Mouse (Mus musculus) intestine, postnatal 0 days (tissue): Measurements from ENCODE around the gene Syce2. TPM values are rescaled to one million over a fixed set of nuclear protein-coding genes. Genes with fewer than 3 reads are reported as not detected.

Experiments
- ATAC-seq: fragments of 200-750 bp; cut with Nextera tagmentation; 2 replicates; pipeline ENCODE4 v1.8.0; 2017; ENCODE audit warnings: mild to moderate bottlenecking, moderate TSS enrichment, moderate library complexity
- H3K27ac ChIP-seq: fragments of 300-500 bp; sonication (generic); 2 replicates; pipeline ENCODE4 v1.5.1; 2014; ENCODE audit warnings: mild to moderate bottlenecking, low read depth, low read length, moderate library complexity
- H3K27me3 ChIP-seq: fragments of 300-500 bp; sonication (generic); replicated peaks from 2 replicates; pipeline ENCODE4 v1.6.1; 2014; ENCODE audit warnings: low read length, mixed read lengths; ENCODE audit not compliant: control insufficient read depth, insufficient read depth
- H3K36me3 ChIP-seq: fragments of 300-500 bp; sonication (generic); 2 replicates; pipeline ENCODE4 v1.6.1; 2014; ENCODE audit warnings: mild to moderate bottlenecking, moderate library complexity; ENCODE audit not compliant: control insufficient read depth, insufficient read depth
- H3K4me1 ChIP-seq: fragments of 300-500 bp; sonication (generic); replicated peaks from 2 replicates; pipeline ENCODE4 v1.6.1; 2014; ENCODE audit warnings: antibody characterized with exemption, low read length, mixed read lengths; ENCODE audit not compliant: control insufficient read depth, insufficient read depth
- H3K4me2 ChIP-seq: fragments of 300-500 bp; sonication (generic); replicated peaks from 2 replicates; pipeline ENCODE4 v1.6.1; 2014; ENCODE audit warnings: low read depth, mild to moderate bottlenecking, moderate library complexity
- H3K4me3 ChIP-seq: fragments of 300-500 bp; sonication (generic); 2 replicates; pipeline ENCODE4 v1.5.1; 2014; ENCODE audit warnings: low read depth, low read length
- H3K9ac ChIP-seq: fragments of 300-500 bp; sonication (generic); 2 replicates; pipeline ENCODE4 v1.6.1; 2014; ENCODE audit warnings: mild to moderate bottlenecking, low read depth, low read length
- H3K9me3 ChIP-seq: fragments of 300-500 bp; sonication (generic); 2 replicates; pipeline ENCODE4 v1.6.1; 2016; ENCODE audit warnings: mixed run types; ENCODE audit not compliant: control insufficient read depth
- CTCF ChIP-seq: sonication (generic); IDR thresholded peaks from 2 replicates; pipeline ENCODE4 v1.5.1; 2016; ENCODE audit warnings: low read depth, mild to moderate bottlenecking, control low read depth, antibody characterized with exemption, moderate library complexity
- WGBS: fragments of 180-500 bp; shearing (Covaris S2); extraction: QIAGEN DNeasy Blood & Tissue Kit; methylation state at CpG from one replicate; pipeline ENCODE4 v1.1.7; 2014; 5-methylcytosine and 5-hydroxymethylcytosine counted together
- polyA plus RNA-seq: library from polyadenylated mRNA; unstranded; fragments of >200 nt; fragmentation: Nextera tagmentation; extraction: Ambion mirVana; gene quantifications from 2 replicates; pipeline ENCODE4 v1.2.1, GENCODE M21; 2015

Syce2 gene
- polyA plus RNA-seq, 1 experiment from 2014 or later: 32.7 TPM

- ATAC-seq: no peak
- WGBS: 59% methylated on average over 8 of the region's 8 CpGs
Observed at GRCm38 (mm10) chr8:84837149-84837911, 34.6 kb upstream of the Syce2 start.

GRCm38 (mm10) chr8:84837912-84838470 lies 33.9 kb upstream of the Syce2 start:
- Histone ChIP-seq H3K27me3 (no peaks in the 10 kb centered on the region), H3K4me3 (no peak overlapping the region), H3K9ac (no peak overlapping the region), H3K27ac (no peak overlapping the region; the same call in 1 of the 2 replicates), H3K4me1 (no peaks in the 10 kb centered on the region), H3K4me2 (no peak overlapping the region), H3K9me3 (no peaks in the 10 kb centered on the region), H3K36me3 (peaks cover 63% of the 10 kb centered on the region)
- WGBS: 89% methylated on average over 15 of the region's 15 CpGs
- no peak for ATAC-seq
- no peak for TF ChIP-seq CTCF

More at GRCm38 (mm10) chr8:84837149-84837911, 34.6 kb upstream of the Syce2 start:
- TF ChIP-seq CTCF: no peak
- Histone ChIP-seq H3K27me3 (no peaks in the 10 kb centered on the region), H3K36me3 (peaks cover 56% of the 10 kb centered on the region), H3K9ac (no peak overlapping the region), H3K4me2 (no peak overlapping the region), H3K9me3 (no peaks in the 10 kb centered on the region), H3K4me3 (no peak overlapping the region), H3K4me1 (no peaks in the 10 kb centered on the region), H3K27ac (no peak overlapping the region; the same call in 1 of the 2 replicates)

GRCm38 (mm10) chr8:84838513-84838912 lies 33.4 kb upstream of the Syce2 start:
- H3K27me3 ChIP-seq: no peaks in the 10 kb centered on the region
- peaks cover 68% of the 10 kb centered on the region for H3K36me3 ChIP-seq
- H3K27ac ChIP-seq: no peak overlapping the region; the same call in 1 of the 2 replicates
- H3K4me2 ChIP-seq: no peak overlapping the region
- ATAC-seq: no peak
- H3K9me3 ChIP-seq: no peaks in the 10 kb centered on the region
- H3K4me3 ChIP-seq: no peak overlapping the region
- 79% methylated on average over 5 of the region's 5 CpGs for WGBS
- no peaks in the 10 kb centered on the region for H3K4me1 ChIP-seq
- no peak overlapping the region for H3K9ac ChIP-seq
- TF ChIP-seq CTCF: no peak

- WGBS: 77% methylated on average over 2 of the region's 2 CpGs
- peak overlapping the region; percentile 77; the same call in 1 of the 2 replicates for H3K4me3 ChIP-seq
- no peak overlapping the region for H3K27ac ChIP-seq
- no peaks in the 10 kb centered on the region for H3K4me1 ChIP-seq
- no peaks in the 10 kb centered on the region for H3K9me3 ChIP-seq
- H3K36me3 ChIP-seq: peaks cover 70% of the 10 kb centered on the region
- H3K9ac ChIP-seq: no peak overlapping the region
- no peaks in the 10 kb centered on the region for H3K27me3 ChIP-seq
- ATAC-seq: no peak
- H3K4me2 ChIP-seq: peak overlapping the region; percentile 78
- TF ChIP-seq CTCF: no peak
Observed at GRCm38 (mm10) chr8:84839411-84839810, 32.5 kb upstream of the Syce2 start.

- no peak for ATAC-seq
- peak overlapping the region; percentile 80 for H3K27ac ChIP-seq
- H3K27me3 ChIP-seq: no peaks in the 10 kb centered on the region
- peaks cover 70% of the 10 kb centered on the region for H3K36me3 ChIP-seq
- no peaks in the 10 kb centered on the region; the same call in 1 of the 2 replicates for H3K4me1 ChIP-seq
- under 1% methylated on average over 7 of the region's 7 CpGs for WGBS
- peak overlapping the region; percentile 73 for H3K9ac ChIP-seq
- H3K4me3 ChIP-seq: peak overlapping the region; percentile 77
- no peaks in the 10 kb centered on the region for H3K9me3 ChIP-seq
- peak overlapping the region; percentile 78 for H3K4me2 ChIP-seq
- no peak for TF ChIP-seq CTCF
Observed at GRCm38 (mm10) chr8:84839875-84840247, 32.0 kb upstream of the Syce2 start.

GRCm38 (mm10) chr8:84840248-84840999 lies 31.5 kb upstream of the Syce2 start, which contains the start of gene Rad23a:
Gene Rad23a (minus strand): TSS chr8:84840665.
- Histone ChIP-seq H3K27ac (peak within 1 kb of the TSS; percentile 80), H3K4me3 (peak within 1 kb of the TSS; percentile 77), H3K9me3 (no peaks in the 10 kb centered on the region), H3K4me2 (peak within 1 kb of the TSS; percentile 78), H3K9ac (peak within 1 kb of the TSS; percentile 73), H3K4me1 (peaks cover 3% of the 10 kb centered on the region; the same call in 1 of the 2 replicates), H3K36me3 (peaks cover 72% of the 10 kb centered on the region), H3K27me3 (no peaks in the 10 kb centered on the region)
- no peak for TF ChIP-seq CTCF
- 0% methylated on average over 55 of the region's 55 CpGs for WGBS
- peak; percentile 94 for ATAC-seq
